Mouse (Mus musculus) testis, adult 2 months (tissue): ENCODE results near the gene Foxp4. TPM values are rescaled to one million over a fixed set of nuclear protein-coding genes. Genes with fewer than 3 reads are reported as not detected.

ENCODE experiments used
- H3K27ac ChIP-seq: fragments of 200-500 bp; 2 replicates; pipeline ENCODE4 v1.5.1; 2012; ENCODE audit warnings: low read depth, low read length; ENCODE audit not compliant: control insufficient read depth, insufficient read depth
- H3K27me3 ChIP-seq: fragments of 200-500 bp; 2 replicates; pipeline ENCODE4 v1.6.1; 2012; ENCODE audit warnings: mild to moderate bottlenecking, low read length, moderate library complexity; ENCODE audit not compliant: control insufficient read depth, insufficient read depth
- H3K36me3 ChIP-seq: fragments of 200-500 bp; 2 replicates; pipeline ENCODE4 v1.6.1; 2012; ENCODE audit warnings: mild to moderate bottlenecking, low read length; ENCODE audit not compliant: control insufficient read depth, insufficient read depth
- H3K4me1 ChIP-seq: fragments of 200-500 bp; 2 replicates; pipeline ENCODE4 v1.6.1; 2012; ENCODE audit warnings: low read length; ENCODE audit not compliant: control insufficient read depth, insufficient read depth
- H3K4me3 ChIP-seq: fragments of 200-500 bp; 2 replicates; pipeline ENCODE4 v1.5.1; 2012; ENCODE audit warnings: low read depth, mild to moderate bottlenecking, low read length, moderate library complexity, mixed read lengths; ENCODE audit not compliant: control insufficient read depth
- CTCF ChIP-seq: fragments of 200-500 bp; IDR thresholded peaks from 2 replicates; pipeline ENCODE4 v1.5.1; 2012; ENCODE audit warnings: low read depth, mild to moderate bottlenecking, inconsistent platforms, low read length, moderate library complexity; ENCODE audit not compliant: control insufficient read depth, insufficient read depth, insufficient replicate concordance
- POLR2A ChIP-seq: fragments of 200-500 bp; IDR thresholded peaks from 2 replicates; pipeline ENCODE4 v1.6.1; 2012; ENCODE audit warnings: low read depth, mild to moderate bottlenecking, inconsistent platforms, low read length, moderate library complexity; ENCODE audit not compliant: control insufficient read depth
- polyA plus RNA-seq: library from polyadenylated mRNA; depleted of rRNA; stranded (reverse); fragments of >200 nt; gene quantifications from 2 replicates; pipeline ENCODE4 v1.2.3, GENCODE M21; 2012

The Foxp4 gene
- polyA plus RNA-seq, 1 experiment = 7.8 TPM

DNA sequence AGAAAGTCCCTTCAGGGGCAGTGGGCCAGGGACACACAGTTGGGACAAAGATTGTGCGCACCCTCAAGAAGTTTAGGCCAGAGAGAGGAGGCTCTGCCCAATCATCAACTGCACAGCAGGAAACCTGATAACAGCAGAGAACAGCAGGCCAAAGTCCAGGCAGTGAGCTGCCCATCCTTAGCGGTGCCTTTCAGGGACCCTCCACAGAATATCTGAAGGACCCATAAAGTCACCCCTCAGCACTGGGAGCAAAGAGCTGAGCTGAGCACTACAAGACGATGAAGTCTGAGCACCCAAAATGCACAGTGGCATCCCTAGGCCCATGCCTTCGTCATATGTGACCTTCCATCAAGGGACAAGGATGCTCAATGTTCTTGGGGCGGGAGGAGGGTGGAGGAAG is 6.5 kb downstream of the Foxp4 start:
- H3K27ac ChIP-seq = no peak overlapping the region
- TF ChIP-seq CTCF = no peak
- no peak for TF ChIP-seq POLR2A
- H3K4me3 ChIP-seq = no peak overlapping the region
- no peaks in the 10 kb centered on the region for H3K36me3 ChIP-seq
- peaks cover 2% of the 10 kb centered on the region; the same call in 1 of the 2 replicates for H3K27me3 ChIP-seq
- H3K4me1 ChIP-seq = peaks cover 8% of the 10 kb centered on the region; the same call in 1 of the 2 replicates

DNA sequence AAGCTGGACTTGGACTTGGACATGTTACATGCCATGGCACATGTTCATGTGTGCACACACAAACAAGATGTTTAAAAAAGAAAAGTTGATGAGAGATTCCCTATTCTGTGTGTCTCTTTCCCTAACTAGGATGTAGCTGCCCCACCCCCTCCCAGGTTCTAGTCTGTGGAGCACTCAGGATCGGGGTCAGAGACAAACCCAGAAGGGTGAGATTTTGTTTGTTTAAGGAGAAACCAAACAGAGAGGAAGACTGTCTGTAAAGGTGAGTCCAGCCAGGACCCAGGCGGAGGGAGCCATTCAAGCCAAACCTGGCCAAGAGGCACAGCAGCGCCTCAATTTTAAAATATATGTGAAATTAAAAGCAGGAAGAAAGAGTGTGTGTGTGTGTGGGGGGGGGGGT is 7.2 kb downstream of the Foxp4 start:
- peaks cover 3% of the 10 kb centered on the region; the same call in 1 of the 2 replicates for H3K4me1 ChIP-seq
- H3K27ac ChIP-seq = no peak overlapping the region
- no peaks in the 10 kb centered on the region for H3K27me3 ChIP-seq

DNA sequence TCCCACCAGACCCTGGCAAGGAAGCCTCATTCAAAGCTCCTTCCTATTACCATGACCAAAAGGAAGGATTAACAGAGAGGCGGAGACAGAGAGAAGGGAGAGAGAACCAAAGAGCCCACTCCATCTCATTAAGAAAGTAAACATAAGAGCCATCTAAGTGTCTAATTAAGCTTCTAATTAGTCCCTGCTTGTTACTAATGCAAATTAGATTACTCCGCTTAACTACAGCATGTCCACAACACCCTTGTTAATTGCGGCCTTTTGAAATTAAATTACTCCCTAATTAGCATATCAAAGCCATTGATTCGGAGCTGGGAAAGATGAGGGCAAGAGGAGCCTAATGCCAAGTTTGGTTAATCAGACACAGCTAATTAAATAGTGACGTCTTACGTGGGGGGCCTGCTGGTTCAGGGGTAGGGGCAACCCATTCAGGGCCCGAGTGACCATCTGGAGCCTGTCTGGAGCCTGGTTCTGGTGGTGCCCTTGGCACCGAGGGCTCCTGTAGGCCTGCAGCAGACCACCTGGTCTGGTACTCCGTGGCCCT is 9.7 kb downstream of the Foxp4 start:
- Histone ChIP-seq H3K27me3 (no peaks in the 10 kb centered on the region), H3K27ac (no peak overlapping the region), H3K4me3 (no peak overlapping the region), H3K36me3 (no peaks in the 10 kb centered on the region), H3K4me1 (no peaks in the 10 kb centered on the region)
- TF ChIP-seq POLR2A (no peak), CTCF (no peak)

More for the DNA sequence above, 7.2 kb downstream of the Foxp4 start:
- Histone ChIP-seq H3K4me3 (no peak overlapping the region), H3K36me3 (no peaks in the 10 kb centered on the region)
- TF ChIP-seq POLR2A (no peak), CTCF (no peak)

DNA sequence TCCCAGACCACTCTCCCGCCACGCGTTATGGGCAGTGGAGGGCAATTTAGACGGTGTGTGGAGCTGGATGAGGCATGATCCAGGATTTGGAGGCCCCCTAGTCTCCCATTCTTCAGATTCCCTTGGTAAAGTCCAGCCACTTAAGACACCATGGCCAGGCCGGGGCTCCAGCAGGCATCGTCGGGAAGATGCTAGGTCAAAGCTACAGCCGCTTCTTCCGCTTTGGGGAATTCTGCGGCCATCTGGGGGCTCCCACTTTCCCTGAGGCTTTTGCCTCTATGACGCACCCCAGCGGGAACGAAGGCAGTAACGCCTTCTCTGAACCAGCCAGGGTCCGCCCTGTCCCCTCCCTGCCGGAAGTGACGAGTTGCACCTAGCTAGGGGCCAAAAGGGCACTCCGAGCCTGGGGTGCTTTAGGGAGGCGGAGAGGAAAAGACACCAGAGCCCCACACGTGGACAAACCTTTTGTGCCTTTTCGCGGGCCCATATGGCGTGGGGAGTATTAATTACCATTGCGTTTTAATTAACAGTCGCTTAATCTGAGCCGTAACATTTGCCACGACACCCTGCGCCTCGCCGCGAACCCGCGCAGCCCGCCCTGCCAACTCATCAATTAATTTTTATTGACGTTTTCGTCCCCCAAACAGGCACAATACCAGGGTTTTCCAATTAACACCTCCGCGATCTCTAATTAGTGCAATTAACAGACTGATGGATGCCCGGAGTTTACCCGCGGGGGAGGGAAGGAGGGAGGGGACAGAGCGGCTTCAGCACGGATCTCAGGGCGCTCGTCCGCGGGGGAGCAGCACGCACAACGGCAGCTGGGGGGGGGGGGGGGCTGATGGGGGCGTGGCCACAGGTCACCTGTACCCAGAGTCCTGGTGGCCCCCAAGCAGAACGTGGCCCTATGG is 15.1 kb downstream of the Foxp4 start:
- TF ChIP-seq CTCF (no peak), POLR2A (no peak)
- Histone ChIP-seq H3K4me3 (peak overlapping the region; percentile 37), H3K4me1 (peaks cover 9% of the 10 kb centered on the region), H3K27me3 (no peaks in the 10 kb centered on the region), H3K36me3 (no peaks in the 10 kb centered on the region), H3K27ac (no peak overlapping the region)

DNA sequence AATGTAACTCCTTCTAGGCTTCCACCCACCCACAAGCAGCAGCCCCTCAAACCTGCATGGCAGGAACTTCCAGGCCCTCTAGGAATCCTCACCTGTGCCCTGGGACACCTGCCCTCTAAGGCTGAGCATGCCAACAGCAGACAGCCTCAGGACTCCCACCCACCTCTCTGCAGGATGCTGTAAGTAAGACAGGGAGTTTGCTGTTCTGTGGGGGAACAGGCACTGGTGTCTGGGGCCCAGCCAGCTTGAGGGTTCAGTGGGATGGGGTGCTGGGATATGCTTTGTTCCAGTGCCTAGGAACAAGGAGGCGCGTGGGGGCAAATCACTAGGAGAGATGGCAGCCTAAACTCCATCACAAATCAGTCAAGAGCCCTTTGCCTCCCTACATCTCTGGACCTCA is 16.4 kb downstream of the Foxp4 start:
- Histone ChIP-seq H3K27me3 (no peaks in the 10 kb centered on the region), H3K4me3 (no peak overlapping the region), H3K27ac (no peak overlapping the region), H3K36me3 (no peaks in the 10 kb centered on the region), H3K4me1 (peaks cover 16% of the 10 kb centered on the region)
- TF ChIP-seq CTCF = no peak
- no peak for TF ChIP-seq POLR2A

DNA sequence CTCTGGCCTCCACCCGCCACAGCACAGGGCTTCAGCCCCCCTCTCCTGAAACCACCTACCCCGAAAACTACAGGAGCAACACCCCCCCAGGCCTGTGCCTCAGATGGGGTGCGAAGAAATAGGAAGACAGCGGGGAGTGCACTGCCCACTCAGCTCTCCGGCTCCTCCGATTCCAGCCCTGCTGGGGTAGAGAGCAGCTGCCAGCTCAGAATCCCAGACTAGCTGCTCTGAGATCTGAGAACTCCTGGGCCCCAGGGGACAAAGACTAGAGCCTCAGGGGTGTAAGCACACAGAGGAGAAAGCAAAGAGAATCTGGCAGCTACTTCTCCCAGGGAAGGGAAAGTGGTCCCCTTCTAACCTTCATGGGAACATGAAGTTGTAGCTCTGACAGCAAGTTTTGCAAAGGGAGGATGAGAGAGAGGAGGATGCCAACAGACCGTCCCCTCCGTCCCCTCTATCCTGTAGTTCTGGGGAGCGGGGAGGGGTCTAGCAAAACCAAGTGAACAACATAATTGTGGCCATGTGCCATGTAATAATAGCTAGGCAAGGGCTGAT is 17.0 kb downstream of the Foxp4 start:
- H3K36me3 ChIP-seq = no peaks in the 10 kb centered on the region
- peaks cover 16% of the 10 kb centered on the region for H3K4me1 ChIP-seq
- no peaks in the 10 kb centered on the region for H3K27me3 ChIP-seq
- H3K27ac ChIP-seq = no peak overlapping the region
- TF ChIP-seq POLR2A (no peak), CTCF (no peak)
- no peak overlapping the region for H3K4me3 ChIP-seq

DNA sequence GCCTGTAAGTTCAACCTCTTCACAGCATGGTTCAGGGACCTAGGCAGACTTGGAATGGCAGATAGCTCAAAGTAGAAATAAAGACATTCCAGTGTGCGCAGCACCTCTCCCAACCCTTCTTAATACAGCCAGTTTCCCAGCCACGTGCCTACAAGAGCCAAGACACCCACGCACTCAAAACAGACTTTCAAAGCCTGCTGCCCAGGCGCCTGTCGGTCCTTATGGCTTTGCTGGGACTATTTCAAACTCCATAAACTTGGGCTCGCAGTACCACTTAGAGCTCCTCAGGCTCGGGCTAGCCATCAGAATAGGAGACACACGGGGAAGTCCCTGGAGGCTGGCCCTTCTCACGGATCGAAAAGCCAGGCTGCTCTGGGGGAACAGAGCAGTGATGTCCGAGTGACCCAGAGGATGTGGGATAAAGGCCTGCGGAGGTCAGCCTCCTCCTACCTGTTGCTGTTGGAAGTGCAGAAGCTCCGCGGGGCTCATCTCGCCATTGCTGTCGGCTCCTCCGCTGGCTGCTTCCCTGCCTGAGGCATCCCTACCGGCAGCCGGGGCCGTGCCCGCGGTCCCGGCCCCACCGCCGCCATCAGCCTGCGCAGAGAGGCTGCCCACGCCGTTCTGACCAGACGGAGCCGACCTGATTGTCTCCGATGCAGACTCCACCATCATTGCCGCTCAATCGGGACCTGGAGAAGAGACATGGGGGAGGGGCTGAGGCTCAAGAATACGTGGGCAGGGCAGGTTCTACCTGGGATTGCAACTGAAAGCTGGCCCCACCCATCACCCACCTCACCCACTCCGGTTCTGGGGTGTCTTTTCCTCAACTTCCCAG is 20.4 kb downstream of the Foxp4 start:
- Histone ChIP-seq H3K27ac (no peak overlapping the region), H3K4me3 (peak overlapping the region; percentile 28)

More for the DNA sequence above, 20.4 kb downstream of the Foxp4 start:
- TF ChIP-seq CTCF = no peak
- no peak for TF ChIP-seq POLR2A
- H3K27me3 ChIP-seq = no peaks in the 10 kb centered on the region
- H3K36me3 ChIP-seq = no peaks in the 10 kb centered on the region
- H3K4me1 ChIP-seq = peaks cover 12% of the 10 kb centered on the region
